Mouse (Mus musculus): ENCODE data around the gene Tnp1.
A peak's percentile ranks its signal among the peaks of the same experiment; 100 is the strongest.

Gene Tnp1

DNA sequence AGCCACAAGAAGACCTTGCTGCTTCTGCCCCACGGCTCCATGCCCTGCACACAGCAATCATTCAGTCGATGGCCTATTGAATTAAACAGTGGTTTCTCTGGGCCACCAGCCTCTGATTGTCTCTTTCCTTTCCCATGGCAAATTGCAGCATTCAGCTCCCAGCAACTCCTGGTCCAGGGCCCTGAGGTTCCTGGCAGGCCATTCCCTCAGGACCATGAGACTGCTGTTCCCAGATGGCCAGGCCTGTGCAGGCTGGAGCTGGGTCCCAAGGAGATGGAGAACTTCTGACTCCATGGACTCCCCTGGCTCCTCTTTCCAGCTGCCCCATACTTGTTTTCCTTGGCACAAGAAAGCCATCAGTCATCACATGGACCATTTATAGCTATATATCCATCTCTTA is 10.8 kb downstream of the Tnp1 start:
- no peak for DNase-seq

DNA sequence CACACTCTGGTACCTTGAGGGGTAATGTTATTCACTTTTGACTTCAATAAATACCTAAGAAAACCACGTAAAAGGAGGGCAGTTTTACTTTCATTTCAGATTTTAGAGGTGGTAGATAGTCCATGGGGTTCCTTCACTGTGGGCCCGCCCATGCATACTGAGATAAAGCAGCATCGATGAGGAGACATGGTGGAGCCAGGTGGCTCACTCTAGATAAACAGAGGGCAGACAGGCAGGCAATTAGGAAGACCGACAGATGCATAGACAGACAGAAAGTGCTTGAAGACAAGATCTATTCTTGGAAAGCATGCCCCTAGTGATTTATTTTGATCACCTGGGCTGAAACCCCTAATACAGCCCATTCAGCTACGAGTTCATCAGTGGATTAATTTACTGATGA is 13.1 kb downstream of the Tnp1 start:
- no peak for DNase-seq

DNA sequence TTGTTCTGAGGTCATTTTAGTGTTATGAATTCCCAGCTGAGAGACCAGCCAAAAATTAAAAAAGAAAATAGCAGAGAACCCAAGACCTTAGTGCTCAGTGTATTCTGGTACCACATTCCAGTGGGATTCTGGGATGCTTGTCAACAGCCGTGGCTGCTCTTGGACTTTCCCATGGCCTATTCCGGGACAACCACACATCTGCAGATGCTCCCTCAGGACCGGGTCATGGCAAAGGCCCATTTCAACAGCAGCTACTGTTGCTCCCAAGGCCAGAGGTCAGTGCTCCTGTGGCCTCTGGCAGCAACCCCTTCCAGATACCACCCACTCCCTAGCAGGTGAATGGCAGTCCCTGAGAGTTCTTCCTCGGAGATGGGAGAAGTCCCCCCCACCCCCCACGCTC is 13.7 kb downstream of the Tnp1 start:
- no peak for DNase-seq

DNA sequence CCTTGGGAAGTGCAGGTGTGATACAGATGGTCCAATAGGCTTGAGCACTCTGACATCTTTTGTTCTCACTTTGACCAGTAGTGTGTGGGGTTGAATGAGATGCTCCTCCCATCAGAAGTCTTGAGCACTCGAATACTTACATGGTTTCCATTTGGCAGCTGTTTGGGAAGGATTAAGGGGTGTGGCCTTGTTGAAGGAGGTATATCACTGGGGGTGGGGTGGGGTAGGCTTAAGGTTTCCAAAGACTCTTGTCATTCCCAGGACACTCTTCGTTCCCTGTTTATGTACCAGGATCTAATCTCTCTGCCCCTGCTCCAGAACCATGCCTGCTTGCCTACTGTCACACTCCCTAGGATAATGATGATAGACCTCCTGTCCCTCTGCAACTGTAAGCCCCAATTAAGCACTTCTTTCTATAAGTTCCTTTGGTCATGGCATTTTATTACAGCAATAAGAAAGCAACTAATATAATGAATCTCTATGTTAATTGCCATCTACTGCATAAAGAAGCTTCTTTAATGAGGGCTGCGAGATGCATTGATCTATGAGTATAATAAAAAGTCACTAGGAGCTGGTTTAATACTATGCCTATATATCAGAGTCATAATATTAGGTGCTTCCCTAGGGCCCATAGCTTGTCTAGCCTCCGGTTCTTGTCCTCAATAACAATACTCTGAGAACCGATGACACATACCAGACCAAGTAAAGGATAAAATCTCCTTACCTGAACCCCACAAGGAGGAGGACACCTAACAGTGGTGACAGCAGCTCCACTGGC is 20.8 kb downstream of the Tnp1 start:
- no peak for DNase-seq

DNA sequence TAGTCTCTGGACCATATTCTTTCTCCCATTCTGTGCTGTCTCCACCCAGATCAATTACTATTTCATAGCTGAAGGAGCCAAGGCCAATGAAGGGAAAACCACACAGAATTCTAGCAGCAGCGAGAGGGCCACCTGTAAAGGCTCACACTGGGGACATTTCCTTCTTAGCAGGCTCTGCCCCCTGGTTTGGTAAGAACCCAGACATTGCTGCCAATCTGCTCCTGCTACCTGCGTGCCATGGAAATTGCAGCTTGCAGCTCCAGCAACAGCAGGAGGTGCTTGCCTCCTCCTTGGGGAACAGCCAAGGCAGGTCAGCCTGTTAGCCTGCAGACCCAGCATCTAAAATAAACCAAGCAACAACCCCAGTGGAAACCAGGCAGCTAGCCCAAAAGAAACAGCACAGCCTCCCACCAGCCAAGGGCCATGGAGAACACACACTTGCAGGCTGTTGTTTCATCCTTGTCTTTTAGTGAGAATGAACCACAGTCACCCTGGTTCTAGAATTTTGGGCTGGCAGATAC is 22.7 kb downstream of the Tnp1 start:
- no peak for DNase-seq

DNA sequence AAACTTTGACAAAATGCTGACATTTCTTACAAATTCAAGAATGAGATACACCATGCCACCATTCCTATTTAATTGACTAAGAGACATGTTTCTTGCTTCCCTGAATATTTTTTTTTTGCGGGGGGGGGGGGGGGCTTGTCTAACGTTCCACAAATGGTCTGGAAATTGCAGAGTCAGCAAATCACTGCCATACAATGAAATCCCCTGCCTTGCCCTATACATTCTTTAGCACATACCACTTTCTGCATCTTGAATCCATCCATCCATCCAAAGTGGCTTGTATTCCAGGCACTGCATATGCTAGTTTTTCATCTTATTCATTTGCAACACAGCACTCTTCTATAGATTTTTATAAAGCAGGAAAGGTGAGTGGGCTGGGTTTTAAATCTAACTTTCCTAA is 23.5 kb downstream of the Tnp1 start:
- DNase-seq, result no peak

DNA sequence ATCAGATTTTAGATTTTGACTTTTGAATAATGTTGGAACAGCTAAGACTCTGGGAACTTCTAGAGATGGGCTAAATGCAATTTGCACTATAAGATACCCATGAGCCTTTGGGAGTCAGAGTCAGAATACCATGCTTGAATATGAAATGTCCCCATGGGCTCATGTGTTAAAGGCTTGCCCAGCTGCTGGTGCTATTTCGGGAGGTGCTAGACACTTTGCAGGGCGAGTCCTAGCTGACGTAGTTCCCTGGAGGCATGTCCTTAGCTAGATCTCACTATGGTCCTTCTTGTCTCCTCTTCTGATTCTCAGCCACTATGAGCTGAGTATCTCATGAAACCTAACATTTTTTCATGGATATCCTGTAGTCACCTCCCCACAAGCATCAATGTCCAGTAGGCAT is 26.8 kb downstream of the Tnp1 start:
- no peak for DNase-seq

DNA sequence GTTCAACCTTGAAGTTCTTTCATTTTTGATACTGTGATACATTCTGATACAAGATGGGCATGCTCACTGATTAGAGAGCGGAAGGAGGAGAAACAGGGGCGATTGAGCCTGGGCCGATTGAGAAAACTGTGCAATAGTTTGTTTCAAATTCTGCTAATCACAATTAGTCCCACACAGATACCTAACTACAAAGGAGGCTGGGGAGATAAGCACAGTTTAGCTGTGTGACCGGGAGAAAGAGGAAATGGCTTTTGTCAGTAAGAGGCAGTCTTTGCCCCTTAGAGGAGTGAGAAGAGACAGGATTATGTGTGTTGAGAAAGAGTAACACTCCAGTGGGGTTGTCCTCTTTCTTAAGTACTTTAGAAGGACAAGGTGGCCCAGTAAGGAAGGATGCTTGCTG is 29.0 kb downstream of the Tnp1 start:
- no peak for DNase-seq

DNA sequence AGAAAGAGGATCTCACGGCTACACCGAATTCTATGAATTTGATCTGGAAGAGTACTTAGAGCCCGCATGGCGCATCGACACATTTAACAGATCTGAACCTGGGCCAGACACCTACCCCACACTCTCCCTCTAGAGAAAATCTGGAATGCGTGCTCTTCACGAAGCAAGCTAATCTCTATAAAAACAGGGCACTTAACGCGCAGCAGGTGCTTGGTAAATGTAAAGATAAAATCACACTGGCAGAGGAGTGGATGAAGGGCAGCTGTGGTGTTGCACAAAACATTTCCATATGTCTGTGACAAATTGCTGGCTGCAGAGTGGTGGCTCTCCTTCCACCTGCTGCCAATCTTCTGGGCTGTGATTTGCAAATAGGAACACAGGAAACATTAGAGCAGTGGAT is 36.8 kb downstream of the Tnp1 start:
- no peak for DNase-seq

DNA sequence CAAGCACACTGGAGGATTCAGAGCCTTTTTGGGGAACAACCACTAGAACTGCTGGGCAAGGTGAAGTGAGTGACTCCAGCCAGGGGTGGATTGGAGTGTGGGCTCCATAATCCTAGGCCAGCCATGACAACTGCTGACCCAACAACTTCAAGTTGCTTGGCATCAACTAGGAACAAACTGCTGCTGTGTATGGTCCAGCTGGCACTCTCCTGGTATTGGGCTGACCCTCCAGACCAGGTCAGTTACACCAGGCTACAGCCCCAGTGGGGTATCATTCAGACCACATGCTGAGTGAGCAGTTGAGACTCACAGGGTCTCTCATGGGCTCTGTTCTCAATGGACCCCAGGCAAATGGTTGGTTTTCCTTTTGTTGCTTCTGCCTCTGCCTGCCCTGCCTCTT is 41.5 kb downstream of the Tnp1 start:
- no peak for DNase-seq

DNA sequence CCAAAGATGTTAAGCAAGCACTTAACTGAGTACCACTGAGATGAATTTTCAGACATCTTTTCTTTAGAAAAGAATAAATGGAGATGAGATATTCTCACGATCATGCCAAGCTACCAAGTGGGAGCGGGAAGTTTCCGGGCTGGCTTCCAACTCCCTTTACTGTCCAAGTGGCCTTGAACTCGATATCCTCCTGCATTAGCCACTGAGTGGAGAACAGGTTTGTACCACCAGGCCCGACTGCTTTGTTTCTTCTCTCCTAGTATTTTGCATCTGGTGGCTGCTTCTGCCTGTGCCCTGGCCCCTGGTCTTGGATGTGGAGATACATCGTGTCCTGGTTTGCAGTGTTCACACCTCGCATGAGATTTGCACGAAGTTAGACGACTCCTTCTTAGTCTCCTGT is 45.2 kb downstream of the Tnp1 start:
- DNase-seq, result peak; percentile 30

DNA sequence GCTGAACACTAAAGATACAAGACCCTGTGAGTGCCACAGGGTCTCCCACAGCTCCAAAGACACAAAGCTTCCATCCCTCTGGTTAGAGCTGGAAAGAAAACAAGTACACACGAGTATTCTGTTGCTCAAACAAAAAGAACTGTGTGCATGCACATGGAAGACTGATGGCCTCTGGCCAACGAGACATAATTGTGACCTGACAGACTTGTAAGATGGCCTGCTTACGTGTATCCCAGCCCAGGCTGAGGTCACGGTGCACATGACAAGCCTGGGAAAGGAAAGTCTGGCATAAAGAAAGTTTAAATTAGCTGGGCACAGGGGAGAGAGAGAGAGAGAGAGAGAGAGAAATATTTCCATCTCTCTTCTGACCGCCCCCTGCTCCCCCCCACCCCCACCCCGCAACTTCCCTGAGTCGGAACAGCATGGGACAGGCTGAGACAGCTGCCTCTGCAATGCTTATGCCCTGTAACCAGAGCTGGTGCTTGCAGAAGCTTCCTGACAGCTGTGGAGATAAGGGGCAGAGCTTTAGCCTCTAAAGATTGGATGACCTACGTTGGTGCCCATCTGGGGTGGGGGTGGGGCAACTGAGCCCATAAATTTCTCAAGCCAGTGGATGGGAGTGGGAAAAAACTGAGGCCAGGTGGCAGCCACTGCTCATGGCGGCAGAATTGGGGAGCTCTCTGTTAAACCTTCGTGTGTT is 46.4 kb downstream of the Tnp1 start:
- no peak for DNase-seq

DNA sequence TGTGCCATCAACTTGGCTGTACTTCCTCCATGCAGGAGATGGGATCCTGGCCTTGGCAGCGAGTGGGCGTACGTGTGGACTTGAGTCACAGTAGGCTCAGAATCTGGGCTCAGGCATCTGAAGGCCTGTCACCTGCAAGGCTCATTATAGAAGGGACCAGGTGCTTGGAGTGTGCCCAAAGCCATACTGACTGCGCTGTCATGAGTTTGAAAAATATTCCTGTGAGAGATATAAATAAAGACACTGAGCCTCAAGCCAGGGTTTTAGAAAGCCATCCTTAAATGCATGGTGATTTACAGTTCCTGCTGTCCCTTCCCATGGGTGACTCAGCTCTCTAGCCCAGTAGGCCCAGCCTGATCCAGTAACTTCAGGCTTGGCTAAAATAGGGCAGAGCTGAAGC is 49.3 kb downstream of the Tnp1 start:
- DNase-seq, result no peak

All from kidney, postnatal 10 days (tissue).